Mouse (Mus musculus) urinary bladder, postnatal 10 days (tissue): ENCODE data around the gene Scml4.

Source experiments
- DNase-seq: peaks from one replicate; pipeline ENCODE4 v3.0.0; 2022; ENCODE audit warnings: low spot score

The Scml4 gene

DNA sequence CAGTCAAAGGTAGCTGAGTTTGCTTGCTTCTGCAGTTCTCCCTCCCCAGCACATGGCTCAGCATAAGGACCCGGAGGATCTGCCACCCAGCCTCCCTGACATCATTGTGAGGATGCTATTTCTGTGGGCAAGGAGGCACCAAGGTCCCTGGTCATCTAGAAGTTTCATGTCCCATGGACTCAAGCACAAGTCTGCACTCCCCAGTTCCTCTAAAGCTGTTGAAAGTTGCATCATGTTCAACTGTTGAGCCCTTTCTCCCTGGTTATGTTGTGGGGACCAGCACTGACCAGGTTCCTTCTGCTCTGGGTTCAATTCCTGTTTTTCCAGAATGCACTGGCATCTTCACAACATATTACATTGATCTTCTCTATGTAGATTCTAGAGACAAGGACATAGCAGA is 42.9 kb downstream of the Scml4 start:
- no peak for DNase-seq

DNA sequence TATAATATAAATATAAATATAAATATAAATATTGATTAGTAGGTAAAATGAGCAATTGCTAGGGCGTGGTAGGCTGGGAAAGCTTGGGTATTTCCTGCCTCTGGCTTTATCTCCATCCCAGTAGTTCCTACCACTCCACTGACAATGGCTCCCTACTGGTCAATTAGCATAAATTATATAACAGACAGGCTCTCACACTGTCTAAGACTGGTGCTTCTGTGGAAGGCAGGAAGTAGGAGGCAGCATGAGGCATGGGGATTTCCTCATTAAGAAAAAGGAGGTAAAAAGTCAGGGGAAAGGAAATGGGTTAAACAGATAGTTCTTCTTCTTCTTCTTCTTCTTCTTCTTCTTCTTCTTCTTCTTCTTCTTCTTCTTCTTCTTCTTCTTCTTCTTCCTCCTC is 48.4 kb downstream of the Scml4 start:
- no peak for DNase-seq

DNA sequence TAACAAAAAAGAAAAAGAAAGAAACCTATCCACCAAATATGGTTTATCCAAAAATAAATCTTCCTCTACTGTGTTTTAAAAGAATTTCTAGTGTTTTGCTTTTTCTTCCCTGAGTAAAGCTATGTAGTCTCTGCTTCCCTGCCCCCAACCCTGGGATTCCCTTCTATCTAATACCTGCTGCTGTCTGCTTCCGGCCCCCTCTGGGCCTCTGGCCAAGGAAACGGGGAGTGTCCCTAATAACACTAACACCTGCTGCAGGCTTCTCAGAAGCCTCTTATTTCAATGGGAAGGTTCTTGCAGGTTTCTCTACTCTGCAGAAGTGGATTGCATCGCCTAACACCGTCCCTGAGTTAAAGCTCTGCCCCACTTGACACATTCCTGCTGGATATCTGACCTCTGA is 50.4 kb downstream of the Scml4 start:
- DNase-seq: no peak

DNA sequence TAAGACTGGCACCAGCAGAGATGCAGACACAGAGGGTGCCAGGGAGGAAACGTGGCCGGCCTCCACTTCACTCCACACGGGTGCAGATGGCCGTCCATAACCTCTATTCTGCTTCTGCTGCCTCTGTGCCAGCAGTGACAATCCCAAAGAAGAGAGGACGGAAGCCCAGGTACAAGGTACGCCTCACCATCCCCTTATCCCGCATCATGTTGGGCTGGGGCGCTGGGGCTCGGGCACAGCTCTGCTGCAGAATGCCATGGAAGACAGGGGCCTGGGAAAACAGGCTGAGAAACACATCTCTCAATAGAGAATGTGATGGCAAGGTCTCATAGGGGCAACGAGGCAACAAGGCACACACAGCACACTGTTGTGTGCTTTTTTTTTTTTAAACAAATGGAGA is 51.9 kb downstream of the Scml4 start:
- DNase-seq: no peak

DNA sequence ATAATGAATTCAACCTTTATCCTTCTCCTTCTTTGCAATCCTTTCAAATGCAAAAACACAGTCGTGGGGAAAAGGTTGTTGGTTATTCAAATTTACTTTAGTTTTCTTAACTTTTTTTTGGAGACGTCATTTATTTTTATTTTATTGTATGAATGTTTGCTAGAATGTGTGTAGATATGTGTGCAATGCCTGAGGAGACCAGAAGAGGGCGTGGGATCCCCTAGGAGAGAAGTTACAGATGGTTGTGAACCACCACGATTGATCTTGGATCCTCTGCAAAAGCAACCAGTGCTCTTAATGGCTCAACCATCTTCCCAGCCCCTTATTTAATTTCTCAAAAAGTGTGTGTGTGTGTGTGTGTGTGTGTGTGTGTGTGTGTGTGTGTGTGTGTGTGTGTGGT is 53.0 kb downstream of the Scml4 start:
- no peak for DNase-seq

DNA sequence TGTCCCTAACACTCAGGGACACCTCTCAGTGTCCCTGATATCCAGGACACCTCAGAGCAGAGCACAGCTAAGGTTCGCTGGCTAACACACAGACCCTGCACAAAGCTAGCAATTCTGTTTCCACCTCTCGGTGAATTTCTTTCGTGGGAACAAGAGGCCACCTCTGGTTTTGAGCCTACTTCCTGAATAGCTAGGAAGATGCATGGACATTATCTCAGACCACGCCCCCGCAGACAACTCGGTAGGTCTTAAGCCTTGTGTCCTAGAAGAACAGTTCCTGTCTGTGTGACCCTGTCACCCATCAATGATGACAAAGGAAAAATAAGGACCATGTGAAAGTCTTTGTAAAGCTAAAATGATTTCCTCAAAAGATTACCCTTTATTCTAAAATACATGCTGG is 54.0 kb downstream of the Scml4 start:
- no peak for DNase-seq

DNA sequence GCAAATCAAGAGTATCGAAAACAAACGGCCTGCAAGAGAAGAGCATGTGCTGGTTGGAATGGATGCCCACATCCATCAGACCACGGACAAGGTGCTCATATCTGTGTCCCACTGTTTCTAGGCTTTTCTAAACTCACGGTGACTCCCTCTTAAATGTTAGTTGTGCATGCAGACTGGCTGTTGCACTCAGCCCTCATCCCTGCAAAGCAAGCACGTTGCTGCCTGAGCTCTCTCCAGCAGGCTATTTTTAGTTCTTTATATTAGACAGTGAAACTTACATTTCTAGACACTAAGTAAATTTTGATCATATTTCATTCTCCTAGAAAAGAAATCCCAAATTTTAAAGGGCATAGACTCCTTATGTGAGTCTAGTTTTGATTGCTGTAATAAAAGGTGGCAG is 57.2 kb downstream of the Scml4 start:
- DNase-seq: no peak

DNA sequence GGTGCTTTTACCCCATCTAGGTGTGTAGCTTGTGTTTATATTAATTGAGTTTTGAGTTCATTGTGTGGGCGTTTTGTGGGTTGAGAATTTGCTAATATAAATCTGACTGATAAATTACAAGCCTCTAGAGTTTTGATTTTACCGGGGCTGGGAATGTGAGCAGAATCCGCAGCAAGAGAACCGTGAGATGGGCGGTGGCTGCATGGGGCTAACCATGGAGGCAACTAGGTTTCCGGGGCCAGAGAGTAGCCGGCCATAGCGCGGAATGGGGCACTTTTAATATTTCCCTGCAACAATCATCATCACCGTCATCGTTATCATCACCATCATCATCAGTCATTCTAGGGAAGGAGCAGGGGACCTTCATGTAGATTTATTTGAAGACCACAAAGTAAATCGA is 59.6 kb downstream of the Scml4 start:
- DNase-seq: no peak

DNA sequence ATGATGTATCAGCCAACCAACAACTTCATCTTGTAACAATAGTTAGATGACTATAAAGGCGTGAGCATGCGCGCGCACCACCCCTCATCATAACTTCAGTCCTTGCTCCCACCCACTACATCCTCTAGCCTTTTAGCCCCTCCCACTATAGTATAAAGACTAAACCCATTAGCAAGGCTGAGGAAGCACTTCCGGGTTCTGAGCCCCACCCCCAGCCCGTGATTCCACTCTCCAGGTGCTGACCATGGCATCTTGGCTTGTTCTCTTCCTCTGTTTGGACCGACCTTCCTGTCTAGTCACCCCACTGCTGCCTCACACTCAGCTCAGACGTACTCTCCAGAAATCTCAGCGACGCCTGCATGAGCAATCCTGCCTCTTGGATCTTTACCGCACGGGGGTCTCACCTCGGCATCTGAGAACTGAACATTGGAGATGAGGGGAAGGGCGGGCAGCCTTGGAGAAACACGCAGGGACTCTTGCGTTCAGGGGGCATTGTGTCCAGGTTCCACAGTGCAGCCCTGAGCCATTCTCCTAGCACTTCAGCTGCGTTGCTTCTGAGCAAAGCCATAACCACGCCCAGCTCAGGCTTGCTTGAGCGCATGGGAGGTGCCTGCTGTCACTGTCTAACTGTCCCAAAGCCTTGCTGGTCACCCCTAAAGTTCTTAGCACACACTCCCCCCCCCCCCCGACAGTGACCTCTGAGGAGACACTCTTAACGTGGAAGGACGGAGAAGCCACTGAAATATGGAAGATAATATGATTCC is 65.1 kb downstream of the Scml4 start:
- no peak for DNase-seq

DNA sequence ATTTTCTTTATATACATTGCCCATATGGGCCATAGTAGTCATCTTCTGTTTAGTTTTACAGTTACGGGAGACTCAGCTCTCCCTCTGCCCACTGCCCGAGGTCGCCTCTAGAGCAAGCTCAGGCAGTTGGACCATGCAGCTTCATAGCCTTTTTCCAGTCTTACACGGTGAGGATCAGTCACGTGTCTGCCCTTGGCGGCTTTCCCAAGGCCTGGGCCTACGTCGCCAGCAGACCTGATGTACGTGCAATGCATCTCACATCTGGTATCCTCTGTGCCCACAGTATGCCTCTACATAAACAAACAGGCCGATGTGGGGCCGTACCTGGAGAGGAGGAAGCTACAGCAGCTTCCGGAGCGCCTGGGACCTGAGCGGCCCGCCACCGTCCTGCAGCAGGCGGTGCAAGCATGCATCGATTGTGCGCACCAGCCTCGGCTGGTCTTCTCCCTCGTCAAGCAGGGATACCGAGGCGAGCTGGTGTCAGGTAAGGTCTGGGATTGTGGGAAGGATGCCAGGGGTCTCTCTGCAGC is 70.0 kb downstream of the Scml4 start:
- no peak for DNase-seq

DNA sequence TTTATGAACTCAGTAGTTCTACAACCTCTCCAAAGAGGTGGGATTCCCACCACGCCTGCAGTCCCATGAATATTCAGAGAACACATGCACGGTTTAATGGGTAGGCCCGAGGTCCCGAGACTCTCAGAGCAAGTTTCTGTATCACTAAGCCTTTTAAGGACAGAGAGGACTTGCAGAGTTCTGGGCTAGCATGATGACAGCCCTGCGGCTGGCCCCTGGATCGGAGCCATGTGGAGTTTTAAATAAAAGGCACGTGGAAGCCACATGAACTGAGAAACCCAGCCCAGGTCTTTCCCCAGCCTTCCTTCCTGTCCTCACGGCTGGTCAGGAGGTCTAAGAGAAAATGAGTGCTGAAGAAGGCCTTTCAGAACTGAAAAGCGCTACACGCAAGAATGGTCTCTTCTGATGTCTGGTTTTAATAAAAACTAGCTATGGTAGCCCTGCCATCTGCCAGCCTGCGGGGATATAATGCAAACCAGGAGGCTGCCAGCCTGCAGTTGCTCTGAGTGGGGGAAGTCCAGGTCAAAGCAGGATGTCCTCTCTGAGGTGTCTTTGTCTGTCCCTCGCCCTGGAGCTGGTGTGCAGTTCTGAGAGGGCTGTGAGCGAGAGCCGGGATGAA is 72.8 kb downstream of the Scml4 start:
- no peak for DNase-seq

DNA sequence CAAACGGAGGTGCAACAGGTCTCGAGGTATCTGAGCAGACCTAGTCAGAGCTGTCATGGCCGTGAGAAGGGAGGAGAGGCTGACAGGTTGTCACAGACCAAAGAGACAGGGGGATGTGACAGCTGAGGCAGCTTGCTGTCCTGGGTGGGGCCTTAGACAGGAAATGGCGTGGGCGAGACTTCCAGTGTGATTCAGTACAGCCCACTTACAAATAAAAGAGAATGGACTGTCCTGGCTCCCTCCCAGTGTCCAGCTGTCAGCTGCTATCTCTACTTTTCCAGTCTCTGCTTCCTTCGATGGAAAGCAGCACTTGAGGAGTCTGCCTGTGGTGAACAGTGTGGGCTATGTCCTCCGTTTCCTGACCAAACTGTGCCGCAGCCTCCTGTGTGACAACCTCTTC is 74.5 kb downstream of the Scml4 start:
- no peak for DNase-seq

DNA sequence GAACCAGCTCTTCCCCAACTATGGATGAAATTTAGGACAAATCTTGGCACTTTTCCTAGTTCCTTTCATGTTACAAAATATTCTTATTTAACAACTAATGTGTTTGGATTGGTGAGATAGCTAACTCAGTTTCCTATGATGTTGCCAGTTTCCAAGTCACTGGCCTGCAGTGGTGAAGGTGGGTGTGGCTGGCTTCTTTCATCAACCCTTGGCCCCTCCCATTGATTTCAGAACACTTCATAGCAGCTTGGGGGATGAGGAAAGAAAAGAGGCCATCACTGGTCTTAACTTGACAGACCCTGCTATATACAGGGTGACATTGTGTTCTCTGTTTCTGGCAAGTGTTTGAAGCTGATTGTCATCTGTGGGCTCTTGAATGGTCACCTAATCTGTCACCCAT is 76.0 kb downstream of the Scml4 start:
- no peak for DNase-seq

DNA sequence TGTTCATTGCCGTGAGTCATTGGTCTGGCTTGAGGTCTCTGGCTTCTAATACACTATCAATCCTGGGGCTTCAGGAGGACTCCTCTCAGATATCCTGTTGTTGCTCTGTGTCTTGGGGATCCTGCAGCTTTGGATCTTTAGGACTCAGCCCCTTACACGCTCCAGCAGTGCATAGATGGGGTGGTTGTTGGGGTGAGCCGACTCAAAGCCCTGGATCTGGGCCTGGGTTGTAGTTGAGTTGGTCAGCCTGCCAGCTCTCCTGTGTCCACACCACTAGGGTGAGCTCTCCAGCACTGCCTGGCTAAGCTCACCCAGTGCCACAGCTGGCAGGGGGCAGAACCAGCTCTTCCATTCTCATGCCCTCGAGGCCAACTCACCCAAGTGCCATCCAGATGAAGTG is 78.2 kb downstream of the Scml4 start:
- DNase-seq: no peak

DNA sequence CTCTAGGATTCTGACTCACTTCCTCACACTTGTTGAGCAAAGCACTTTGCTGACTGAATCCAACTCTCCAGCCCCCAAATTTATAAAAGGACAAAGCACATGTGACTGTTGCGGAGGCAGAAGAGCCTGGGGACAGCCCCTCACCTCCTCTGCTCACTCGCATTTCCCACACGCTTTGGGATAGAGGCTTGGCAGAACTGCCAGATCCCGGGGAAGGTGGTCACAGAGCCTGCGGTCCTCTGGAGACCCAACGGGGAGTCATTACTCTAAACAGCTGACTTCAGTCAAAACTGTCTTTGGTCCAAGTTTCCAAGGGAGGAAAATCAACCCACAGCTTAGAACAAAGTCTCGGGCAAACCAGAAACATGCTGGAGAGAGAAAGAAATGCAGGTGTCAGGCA is 79.5 kb downstream of the Scml4 start:
- no peak for DNase-seq

DNA sequence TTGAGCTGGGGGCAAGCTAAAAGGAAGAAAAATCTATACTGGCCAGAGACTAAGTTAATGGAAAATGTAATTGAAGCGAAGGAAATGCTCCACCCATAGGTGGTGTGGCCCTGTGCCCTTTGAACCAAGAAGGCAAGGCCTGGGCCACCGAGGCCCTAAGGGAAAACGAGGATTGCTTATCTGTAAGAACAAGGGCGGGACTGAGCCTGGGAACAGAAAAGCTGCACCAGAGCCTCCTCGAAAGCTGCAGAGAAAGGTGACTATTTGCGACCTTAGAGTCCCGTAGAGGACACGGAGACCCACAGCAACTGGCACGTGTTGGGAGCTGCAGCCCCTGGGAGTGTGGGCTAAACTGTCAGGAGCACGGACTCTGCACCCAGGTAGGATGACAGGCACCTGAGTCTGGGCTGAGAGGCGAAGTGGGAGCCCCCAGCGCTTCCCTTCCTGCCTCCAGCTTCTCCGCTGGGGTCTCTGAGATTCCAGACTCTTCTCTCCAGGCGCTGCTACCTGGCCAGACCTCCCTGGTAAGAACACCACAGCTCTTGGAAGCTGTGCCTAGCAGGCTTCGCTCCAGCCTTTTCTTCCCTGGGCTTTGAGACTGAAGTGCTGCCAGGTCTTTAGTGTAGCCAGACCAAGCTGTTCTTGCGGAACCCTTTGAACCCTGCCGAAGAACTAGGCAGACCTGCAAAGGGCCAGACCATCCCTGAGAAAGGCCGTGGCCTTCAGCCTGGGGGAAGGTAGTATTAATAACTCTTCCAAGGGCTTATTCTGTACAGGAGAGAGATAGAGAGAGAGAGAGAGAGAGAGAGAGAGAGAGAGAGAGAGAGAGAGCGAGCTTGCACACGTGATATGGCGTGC is 80.3 kb downstream of the Scml4 start:
- no peak for DNase-seq

DNA sequence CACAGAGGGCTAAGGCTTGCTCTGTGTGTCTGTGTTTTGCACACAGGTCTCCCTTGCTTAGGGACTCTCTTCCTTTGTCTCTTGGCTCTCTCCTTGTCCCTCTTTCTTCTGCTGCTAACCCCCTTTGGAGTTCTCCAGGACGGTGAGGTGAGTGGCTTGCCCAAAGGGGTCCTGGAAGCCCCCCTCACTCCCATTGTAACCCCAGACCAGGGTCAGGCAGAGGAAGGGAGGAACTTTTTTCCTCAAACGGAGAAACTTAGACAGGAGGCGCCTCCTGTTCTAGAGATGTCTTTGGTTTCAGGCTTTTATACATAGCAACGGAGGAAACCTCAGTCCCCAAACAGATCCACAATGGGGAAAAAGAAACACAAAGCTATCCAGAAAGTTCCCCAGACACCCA is 81.1 kb downstream of the Scml4 start:
- DNase-seq: no peak

DNA sequence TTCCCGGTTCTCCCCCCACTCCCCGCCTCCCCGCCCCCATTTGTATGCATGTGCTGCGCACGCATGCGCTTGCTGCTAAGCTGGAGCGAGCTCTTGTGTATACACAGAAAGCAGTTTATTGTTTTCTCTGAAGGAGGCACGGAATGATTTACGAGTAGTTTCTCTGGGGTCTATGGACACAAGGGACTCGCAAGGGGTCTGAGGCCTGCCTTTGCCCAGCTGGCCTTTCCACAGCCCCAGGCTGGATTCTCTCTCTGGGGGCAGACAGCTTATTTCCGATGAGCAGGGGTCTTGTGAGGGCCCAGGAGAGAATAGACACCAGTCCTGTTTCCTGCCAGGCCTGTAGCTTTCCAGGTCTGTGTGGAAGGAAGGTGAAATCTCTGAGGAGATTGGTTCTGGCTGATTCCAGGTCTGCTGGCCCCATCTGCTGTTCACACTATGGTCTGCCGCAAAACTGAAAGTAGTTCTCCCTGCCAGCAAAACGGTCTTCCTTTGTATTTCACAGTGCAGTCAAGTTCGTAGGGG is 81.6 kb downstream of the Scml4 start:
- DNase-seq: no peak

DNA sequence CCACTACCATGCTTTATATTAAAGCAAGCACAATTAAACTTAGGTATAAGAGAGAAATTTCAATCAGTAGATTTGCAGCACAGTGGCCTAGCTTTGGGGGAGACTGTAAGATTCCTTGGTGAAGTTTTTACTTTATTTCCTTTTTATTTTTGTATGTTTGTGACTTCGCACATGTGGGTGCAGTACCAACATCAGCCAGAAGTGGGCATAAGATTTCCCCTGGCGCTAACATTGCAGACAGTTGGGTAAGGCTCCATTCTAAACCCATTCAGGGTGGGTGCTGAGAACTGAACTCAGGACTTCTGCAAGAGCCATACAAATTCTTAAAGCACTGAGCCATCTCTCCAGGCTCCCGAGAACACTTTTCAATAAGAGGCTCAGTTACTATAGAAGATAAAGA is 82.1 kb downstream of the Scml4 start:
- no peak for DNase-seq

DNA sequence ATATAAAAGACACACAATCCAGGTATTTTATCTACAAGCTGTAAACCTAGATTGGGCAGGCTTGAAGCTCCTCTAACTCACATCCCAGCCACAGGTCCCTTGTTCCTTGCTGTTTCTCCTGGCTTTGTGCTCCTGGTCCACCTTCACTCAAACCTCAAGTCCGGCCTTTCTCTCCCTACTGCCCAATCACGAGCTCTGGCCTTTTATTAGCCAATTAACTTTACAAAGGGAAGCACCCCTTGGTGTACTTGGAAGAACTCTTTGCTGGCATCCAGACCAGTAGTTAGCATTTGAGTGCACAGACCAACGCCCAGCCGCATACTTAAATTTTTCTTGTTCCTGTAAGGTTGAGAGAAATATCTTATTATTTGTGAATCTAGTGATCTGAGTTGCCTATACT is 85.1 kb downstream of the Scml4 start:
- no peak for DNase-seq

DNA sequence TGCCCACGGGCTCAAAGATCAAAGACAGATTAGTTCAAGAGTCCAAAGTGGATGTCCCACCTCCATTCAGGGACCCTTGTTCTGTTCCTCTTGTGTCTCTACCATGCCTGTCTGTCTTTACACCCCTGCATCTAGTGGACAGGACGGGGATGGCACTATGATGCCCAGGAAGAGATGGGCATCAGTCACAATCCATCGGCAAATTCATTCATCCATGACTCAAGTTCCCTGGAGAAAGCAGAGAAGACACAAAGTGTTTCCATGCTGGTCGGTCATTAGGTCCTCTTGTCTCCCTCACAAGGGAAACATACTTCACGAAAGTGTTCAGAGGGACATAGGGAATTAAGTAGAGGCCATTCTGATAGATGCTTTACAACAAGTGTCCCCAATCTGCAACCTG is 87.2 kb downstream of the Scml4 start:
- no peak for DNase-seq

DNA sequence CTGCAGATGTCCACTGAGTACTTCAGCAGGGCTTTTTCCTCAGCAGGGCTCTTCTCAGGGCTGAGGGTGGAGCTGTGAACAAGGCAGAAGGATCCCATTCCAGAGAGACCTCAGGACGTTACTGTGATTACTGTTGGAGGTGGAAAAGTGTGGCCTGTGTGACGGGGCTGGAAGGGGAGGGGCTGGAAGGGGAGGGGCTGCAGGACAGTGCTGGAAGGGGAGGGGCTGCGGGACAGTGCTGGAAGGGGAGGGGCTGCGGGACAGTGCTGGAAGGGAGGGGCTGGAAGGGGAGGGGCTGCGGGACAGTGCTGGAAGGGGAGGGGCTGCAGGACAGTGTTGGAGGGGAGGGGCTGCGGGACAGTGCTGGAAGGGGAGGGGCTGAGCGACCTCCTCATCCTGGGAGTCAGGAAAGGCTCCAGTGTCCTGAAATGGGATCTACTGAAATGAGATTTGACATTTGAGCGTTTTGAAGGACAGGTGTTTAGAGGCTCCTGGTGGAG is 90.1 kb downstream of the Scml4 start:
- DNase-seq: no peak
